Mouse (Mus musculus): ENCODE measurements around the gene Gm5089. TPM values are rescaled to one million over a fixed set of nuclear protein-coding genes. Genes with fewer than 3 reads are reported as not detected.
A peak's percentile ranks its signal among the peaks of the same experiment; 100 is the strongest.

Gm5089 gene
- polyA plus RNA-seq, 1 experiment from 2014 or later, result not detected

DNA sequence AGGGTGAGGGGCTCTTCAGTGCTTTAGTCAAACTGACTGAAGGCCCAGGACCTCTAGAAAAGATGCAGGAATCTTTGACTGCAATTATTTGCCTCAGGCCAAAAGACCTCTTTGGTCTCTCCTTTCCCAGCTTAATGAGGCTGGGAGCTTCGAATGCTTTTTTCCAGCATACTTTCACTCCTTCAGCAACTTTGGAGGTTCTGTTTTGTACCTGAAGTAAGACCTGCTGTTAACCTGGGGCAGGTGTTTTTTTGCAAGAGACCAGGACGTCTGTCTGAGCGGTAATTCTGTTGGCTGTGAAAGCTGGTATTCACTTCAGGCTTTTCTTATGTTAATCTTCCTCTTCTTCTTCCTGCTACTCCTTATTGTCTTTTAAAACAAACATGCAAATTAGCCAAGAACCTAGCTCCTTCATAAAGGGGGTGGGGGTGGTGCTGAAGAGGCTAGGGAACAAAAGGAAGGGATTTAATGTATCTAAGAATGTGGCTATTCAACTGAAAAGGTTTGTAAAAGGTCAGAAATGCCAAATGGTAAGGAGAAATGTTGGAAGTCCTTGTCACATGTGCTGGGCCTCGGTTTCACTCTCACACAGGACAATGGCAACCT lies 34.6 kb downstream of the Gm5089 start:
- no peak overlapping the region for H3K27ac ChIP-seq (ENCODE audit: low read length)
- 40% methylated on average over 4 of the region's 4 CpGs for WGBS
- no peak for ATAC-seq (ENCODE audit: low read depth)

DNA sequence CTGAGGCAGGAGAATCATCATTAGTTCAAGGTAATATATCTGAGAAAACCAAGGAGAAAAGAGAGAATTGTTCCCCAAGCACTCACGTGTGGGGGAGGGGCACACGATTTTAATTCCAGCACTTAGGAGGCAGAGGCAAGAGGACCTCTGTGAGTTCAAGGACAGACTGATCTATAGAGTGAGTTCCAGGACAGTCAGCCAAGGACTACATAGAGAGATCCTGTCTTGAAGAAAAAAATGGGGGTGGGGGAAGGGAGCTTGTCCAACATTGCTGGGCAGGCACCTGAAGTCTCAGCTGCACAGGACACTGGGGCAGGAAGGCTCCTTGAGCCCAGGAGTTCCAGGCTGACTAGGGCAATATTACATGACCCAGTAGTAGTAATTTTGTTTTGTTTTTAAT lies 36.1 kb downstream of the Gm5089 start:
- no peak for ATAC-seq (ENCODE audit: low read depth)
- no peaks in the 10 kb centered on the region for H3K9me3 ChIP-seq (ENCODE audit: control insufficient read depth, low read length)
- H3K4me1 ChIP-seq (replicated peaks; ENCODE audit: control insufficient read depth, insufficient read depth, low read length), result no peaks in the 10 kb centered on the region
- H3K4me2 ChIP-seq (ENCODE audit: low read depth, low read length), result no peak overlapping the region
- no peaks in the 10 kb centered on the region for H3K36me3 ChIP-seq (ENCODE audit: control insufficient read depth, insufficient read depth, low read length)
- 77% methylated on average over 2 of the region's 2 CpGs for WGBS
- H3K9ac ChIP-seq (ENCODE audit: low read length), result no peak overlapping the region
- H3K4me3 ChIP-seq (ENCODE audit: low read length), result no peak overlapping the region
- H3K27me3 ChIP-seq (ENCODE audit: control insufficient read depth, insufficient read depth, low read depth, low read length), result no peaks in the 10 kb centered on the region; the same call in 1 of the 2 replicates
- H3K27ac ChIP-seq (ENCODE audit: low read length), result no peak overlapping the region

More for the DNA sequence above, 34.6 kb downstream of the Gm5089 start:
- H3K4me3 ChIP-seq (ENCODE audit: low read length), result no peak overlapping the region
- H3K4me2 ChIP-seq (ENCODE audit: low read depth, low read length), result no peak overlapping the region
- H3K36me3 ChIP-seq (ENCODE audit: control insufficient read depth, insufficient read depth, low read length), result no peaks in the 10 kb centered on the region
- H3K4me1 ChIP-seq (replicated peaks; ENCODE audit: control insufficient read depth, insufficient read depth, low read length), result no peaks in the 10 kb centered on the region
- no peaks in the 10 kb centered on the region for H3K9me3 ChIP-seq (ENCODE audit: control insufficient read depth, low read length)
- no peaks in the 10 kb centered on the region for H3K27me3 ChIP-seq (ENCODE audit: control insufficient read depth, insufficient read depth, low read depth, low read length)
- H3K9ac ChIP-seq (ENCODE audit: low read length), result no peak overlapping the region

DNA sequence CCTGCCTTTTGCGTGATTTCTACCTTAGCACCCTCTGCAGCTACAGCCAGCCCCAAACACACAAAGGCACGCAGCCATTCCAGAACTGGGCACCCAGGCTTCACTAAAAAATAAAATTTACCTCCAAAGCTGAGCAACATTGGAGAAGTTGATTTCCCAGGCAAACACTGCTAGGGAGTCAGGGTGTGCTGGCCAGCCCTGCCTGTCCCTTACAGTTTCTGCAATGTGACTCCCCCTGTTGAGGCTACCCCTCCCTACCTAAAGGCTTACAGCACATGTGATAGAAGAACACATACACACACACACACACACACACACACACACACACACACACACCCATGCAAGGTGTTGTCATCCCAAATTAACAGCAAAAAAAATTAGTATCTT lies 37.4 kb downstream of the Gm5089 start:
- Histone ChIP-seq H3K4me3 (ENCODE audit: low read length) (no peak overlapping the region), H3K4me1 (replicated peaks; ENCODE audit: control insufficient read depth, insufficient read depth, low read length) (no peaks in the 10 kb centered on the region), H3K9me3 (ENCODE audit: control insufficient read depth, low read length) (no peaks in the 10 kb centered on the region), H3K4me2 (ENCODE audit: low read depth, low read length) (no peak overlapping the region), H3K27ac (ENCODE audit: low read length) (no peak overlapping the region), H3K9ac (ENCODE audit: low read length) (no peak overlapping the region), H3K27me3 (ENCODE audit: control insufficient read depth, insufficient read depth, low read depth, low read length) (peaks cover 5% of the 10 kb centered on the region), H3K36me3 (ENCODE audit: control insufficient read depth, insufficient read depth, low read length) (no peaks in the 10 kb centered on the region)
- ATAC-seq (ENCODE audit: low read depth), result no peak
- WGBS, result 78% methylated on average over 2 of the region's 2 CpGs

DNA sequence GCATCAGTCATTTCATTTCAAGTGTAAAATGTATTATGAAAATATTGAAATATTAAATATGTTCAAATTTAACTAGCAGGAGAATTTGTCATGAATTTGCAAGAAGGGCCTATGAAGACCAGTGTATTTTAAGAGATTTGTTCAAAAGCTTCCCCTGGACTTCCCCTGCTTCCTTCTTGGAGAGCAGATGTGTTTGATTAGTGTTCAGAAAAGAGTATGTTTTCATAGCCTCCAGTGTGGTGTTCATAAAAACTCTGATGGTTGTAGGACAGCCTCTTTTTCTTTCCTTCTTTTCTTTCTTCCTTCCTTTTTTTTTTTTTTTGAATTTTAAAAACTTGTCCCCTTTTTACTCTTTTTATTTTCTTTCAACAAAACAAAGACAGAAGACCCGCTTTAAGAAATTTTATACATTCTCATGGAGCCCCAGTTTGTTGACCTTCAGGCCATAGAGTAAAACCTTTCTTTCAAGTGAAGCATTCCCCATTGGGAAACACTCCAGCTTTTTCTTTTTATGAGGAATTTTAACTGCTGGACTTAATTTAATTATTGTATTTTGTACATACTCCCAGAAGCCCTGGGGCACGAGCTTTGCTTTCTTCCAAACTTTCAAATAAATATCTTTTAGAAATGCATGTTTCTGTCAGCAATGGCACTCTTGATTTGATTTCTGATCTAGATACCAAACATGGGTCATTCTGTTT lies 37.9 kb downstream of the Gm5089 start:
- Histone ChIP-seq H3K4me3 (ENCODE audit: low read length) (no peak overlapping the region), H3K36me3 (ENCODE audit: control insufficient read depth, insufficient read depth, low read length) (no peaks in the 10 kb centered on the region), H3K27me3 (ENCODE audit: control insufficient read depth, insufficient read depth, low read depth, low read length) (peaks cover 10% of the 10 kb centered on the region), H3K4me1 (replicated peaks; ENCODE audit: control insufficient read depth, insufficient read depth, low read length) (no peaks in the 10 kb centered on the region), H3K9ac (ENCODE audit: low read length) (no peak overlapping the region), H3K4me2 (ENCODE audit: low read depth, low read length) (no peak overlapping the region), H3K27ac (ENCODE audit: low read length) (no peak overlapping the region), H3K9me3 (ENCODE audit: control insufficient read depth, low read length) (no peaks in the 10 kb centered on the region)
- ATAC-seq (ENCODE audit: low read depth), result no peak
- WGBS, result 53% methylated on average over 2 of the region's 2 CpGs

DNA sequence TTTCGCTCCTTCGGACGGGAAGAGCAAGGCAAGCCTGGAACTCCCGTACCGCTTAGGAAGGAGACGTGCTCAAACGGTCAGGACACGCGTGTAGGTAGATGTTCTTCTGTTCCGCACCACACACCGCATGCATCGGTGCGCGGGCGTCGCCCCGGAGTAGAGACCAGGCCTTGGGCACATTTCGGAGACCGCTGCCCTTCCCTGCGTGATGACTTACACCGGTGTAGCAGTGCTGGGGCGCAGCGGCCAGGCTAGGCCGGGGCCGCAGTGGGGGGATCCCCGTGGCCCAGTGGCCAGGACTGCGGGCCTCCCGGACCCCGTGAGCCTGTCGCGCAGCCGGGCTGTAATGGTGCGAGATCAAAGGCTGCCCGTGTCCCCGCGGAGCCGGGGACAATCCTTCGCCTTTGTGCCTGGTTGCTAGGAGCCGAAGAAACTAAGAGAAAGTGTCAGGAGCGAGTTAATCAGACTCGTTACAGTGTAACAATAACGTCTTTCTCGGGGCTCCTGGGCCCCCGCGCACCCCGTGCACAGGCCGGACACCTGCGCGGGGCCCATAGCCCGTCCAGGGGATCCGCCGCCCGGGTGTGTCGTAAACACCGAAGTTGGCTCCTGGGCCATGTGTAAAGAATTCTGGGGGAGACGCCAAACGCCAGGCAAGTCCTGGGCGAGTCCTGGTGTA lies 44.2 kb downstream of the Gm5089 start:
- Histone ChIP-seq H3K9ac (ENCODE audit: low read length) (peak overlapping the region; percentile 29; the same call in 1 of the 2 replicates), H3K27ac (ENCODE audit: low read length) (no peak overlapping the region), H3K4me1 (replicated peaks; ENCODE audit: control insufficient read depth, insufficient read depth, low read length) (peaks cover 7% of the 10 kb centered on the region; the same call in 1 of the 2 replicates), H3K4me2 (ENCODE audit: low read depth, low read length) (peak overlapping the region; percentile 64), H3K36me3 (ENCODE audit: control insufficient read depth, insufficient read depth, low read length) (no peaks in the 10 kb centered on the region), H3K9me3 (ENCODE audit: control insufficient read depth, low read length) (no peaks in the 10 kb centered on the region), H3K27me3 (ENCODE audit: control insufficient read depth, insufficient read depth, low read depth, low read length) (peaks cover 45% of the 10 kb centered on the region), H3K4me3 (ENCODE audit: low read length) (peak overlapping the region; percentile 39)
- WGBS, result 1% methylated on average over 58 of the region's 58 CpGs
- peak; percentile 51; the same call in 1 of the 2 replicates for ATAC-seq (ENCODE audit: low read depth)

DNA sequence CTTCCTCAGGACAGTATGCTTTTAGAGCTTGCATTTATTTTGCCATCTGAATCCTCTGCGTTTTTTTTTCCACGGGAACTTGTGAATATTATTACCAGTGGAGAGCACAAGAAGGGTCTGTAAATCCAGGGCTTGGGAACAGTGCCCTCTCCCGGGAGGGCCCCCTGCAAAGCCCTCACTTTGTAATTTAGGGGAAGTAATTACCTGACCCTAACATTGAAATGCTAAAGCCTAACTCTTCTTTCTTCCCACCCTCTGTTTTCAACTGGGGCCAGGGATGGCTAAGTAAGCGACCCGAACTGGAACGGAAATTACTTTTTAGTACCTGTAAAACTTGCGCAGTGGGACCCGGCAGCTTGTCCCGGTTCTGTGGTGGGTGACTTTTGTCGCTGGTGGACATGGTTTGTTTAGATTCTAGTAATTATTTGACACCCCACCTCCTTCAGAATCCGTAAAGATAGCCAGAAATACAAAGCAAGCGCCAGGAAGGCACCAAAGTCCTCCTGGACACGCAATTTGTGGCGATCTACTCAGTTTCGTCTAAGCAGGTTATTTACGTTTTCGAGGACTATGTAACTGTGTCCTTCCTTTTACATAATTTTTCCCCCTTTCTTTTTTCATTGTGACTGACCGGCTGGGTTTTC lies 44.9 kb downstream of the Gm5089 start:
- H3K27ac ChIP-seq (ENCODE audit: low read length), result no peak overlapping the region
- H3K4me1 ChIP-seq (replicated peaks; ENCODE audit: control insufficient read depth, insufficient read depth, low read length), result peaks cover 7% of the 10 kb centered on the region; the same call in 1 of the 2 replicates
- H3K4me2 ChIP-seq (ENCODE audit: low read depth, low read length), result peak overlapping the region; percentile 64
- no peak for ATAC-seq (ENCODE audit: low read depth)
- H3K9me3 ChIP-seq (ENCODE audit: control insufficient read depth, low read length), result no peaks in the 10 kb centered on the region
- H3K36me3 ChIP-seq (ENCODE audit: control insufficient read depth, insufficient read depth, low read length), result no peaks in the 10 kb centered on the region
- peaks cover 45% of the 10 kb centered on the region for H3K27me3 ChIP-seq (ENCODE audit: control insufficient read depth, insufficient read depth, low read depth, low read length)
- WGBS, result 2% methylated on average over 18 of the region's 18 CpGs
- H3K9ac ChIP-seq (ENCODE audit: low read length), result no peak overlapping the region
- peak overlapping the region; percentile 39 for H3K4me3 ChIP-seq (ENCODE audit: low read length)

DNA sequence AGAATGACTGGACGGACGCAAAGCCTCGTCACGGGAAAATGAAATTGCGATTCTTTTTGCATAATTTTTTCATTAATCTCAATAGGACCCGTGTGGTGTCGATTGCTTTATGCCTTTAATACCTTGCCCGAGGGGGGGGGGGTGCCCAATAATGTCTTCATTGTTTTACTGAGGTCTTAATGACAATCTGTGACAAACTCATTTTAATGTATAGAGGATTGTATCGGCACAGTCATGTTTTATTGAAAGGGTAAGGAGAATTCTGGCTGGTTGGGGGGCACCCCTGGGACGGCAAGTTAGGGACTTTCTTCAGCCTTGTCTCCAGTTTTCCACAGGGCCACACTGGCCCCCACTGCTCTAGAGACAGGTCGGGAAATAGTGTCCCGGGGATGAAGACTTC lies 45.7 kb downstream of the Gm5089 start:
- Histone ChIP-seq H3K27me3 (ENCODE audit: control insufficient read depth, insufficient read depth, low read depth, low read length) (peaks cover 45% of the 10 kb centered on the region), H3K4me1 (replicated peaks; ENCODE audit: control insufficient read depth, insufficient read depth, low read length) (peaks cover 7% of the 10 kb centered on the region; the same call in 1 of the 2 replicates), H3K4me2 (ENCODE audit: low read depth, low read length) (no peak overlapping the region), H3K27ac (ENCODE audit: low read length) (no peak overlapping the region), H3K36me3 (ENCODE audit: control insufficient read depth, insufficient read depth, low read length) (no peaks in the 10 kb centered on the region), H3K9me3 (ENCODE audit: control insufficient read depth, low read length) (no peaks in the 10 kb centered on the region), H3K9ac (ENCODE audit: low read length) (no peak overlapping the region), H3K4me3 (ENCODE audit: low read length) (no peak overlapping the region)
- no peak for ATAC-seq (ENCODE audit: low read depth)
- WGBS, result 63% methylated on average over 12 of the region's 12 CpGs

DNA sequence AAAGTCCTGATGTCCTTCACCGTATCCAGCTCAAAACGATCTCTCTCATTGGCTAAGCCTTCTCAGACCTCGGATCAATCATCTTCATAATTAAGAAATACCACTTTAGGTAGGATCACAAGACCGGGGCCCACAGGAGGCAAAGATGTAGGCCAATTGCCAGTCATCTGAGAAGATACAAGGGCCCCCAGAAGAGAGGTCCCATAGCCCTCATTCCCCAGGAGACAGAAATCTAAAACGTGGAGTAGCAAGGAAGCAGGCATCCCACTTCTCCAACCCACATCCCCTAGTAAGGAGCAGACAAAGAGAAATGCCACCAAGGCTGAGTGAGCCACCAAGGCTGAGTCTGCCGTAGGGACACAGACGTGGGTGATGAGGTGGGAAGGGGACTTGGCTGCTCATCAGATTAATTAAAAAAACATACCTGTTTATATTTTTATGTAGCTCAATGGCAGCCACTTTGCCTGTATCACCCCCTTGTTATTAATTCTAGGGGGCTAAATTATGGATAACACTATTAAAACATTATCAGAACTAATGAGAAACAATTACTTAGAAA lies 46.2 kb downstream of the Gm5089 start:
- peaks cover 45% of the 10 kb centered on the region for H3K27me3 ChIP-seq (ENCODE audit: control insufficient read depth, insufficient read depth, low read depth, low read length)
- ATAC-seq (ENCODE audit: low read depth), result no peak
- H3K4me2 ChIP-seq (ENCODE audit: low read depth, low read length), result no peak overlapping the region
- H3K9ac ChIP-seq (ENCODE audit: low read length), result no peak overlapping the region
- no peak overlapping the region for H3K27ac ChIP-seq (ENCODE audit: low read length)
- 83% methylated on average over 7 of the region's 7 CpGs for WGBS
- H3K9me3 ChIP-seq (ENCODE audit: control insufficient read depth, low read length), result no peaks in the 10 kb centered on the region
- H3K4me3 ChIP-seq (ENCODE audit: low read length), result no peak overlapping the region
- H3K36me3 ChIP-seq (ENCODE audit: control insufficient read depth, insufficient read depth, low read length), result no peaks in the 10 kb centered on the region
- H3K4me1 ChIP-seq (replicated peaks; ENCODE audit: control insufficient read depth, insufficient read depth, low read length), result peaks cover 7% of the 10 kb centered on the region; the same call in 1 of the 2 replicates

Measured in lung, embryonic 16.5 days (tissue).